Mouse (Mus musculus): ENCODE results near the gene Rnf39. TPM values are rescaled to one million over a fixed set of nuclear protein-coding genes. Genes with fewer than 3 reads are reported as not detected.
A peak's percentile ranks its signal among the peaks of the same experiment; 100 is the strongest.
"Not testable (repeated sequence)": the region's sequence is repeated elsewhere in the genome, so short reads cannot be mapped to it uniquely, and the experiment has no call there.

Rnf39 gene
- polyA plus RNA-seq, 1 experiment from 2014 or later = not detected

DNA sequence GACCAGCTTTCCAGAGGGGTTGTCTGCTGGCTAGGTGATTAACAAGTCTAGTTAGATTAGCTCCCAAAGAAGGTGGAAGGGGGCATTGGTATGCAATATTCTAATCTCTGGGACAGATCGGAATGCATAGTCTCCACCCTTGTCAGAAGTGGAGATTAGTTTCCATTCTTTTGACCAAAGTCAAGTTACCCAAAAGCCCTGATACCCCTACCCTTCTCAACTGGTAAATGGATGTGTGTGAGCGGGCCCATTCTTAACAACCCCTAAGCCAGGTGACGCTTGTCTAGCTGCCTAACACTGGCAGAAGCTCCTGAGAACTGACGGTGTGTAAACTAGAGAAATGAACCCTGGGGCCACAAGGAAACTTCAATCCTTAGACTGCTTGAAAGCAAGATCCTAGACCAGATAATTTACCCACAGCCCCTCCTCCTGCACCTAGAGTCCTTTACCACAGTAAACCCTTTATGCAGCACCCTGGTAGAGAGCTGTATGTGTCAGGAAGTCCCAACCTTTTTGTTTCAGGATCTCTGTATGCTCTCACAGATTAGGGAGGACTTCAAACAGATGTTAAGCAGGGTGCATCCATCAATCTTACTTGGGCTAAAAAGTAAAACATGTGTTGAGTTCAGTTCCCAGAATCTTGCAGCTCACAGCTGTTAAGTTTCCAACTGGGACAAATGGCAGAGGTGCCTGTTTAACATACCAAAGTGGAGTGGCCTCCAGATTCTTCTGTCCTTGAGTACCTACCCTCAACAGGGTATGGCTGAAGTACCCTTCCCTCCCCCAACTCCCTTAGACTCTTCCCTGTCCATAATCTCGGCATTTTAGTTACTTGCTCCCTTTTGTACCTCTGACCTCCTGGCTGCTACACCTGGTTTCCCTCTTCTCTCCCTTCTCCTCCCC lies 39.8 kb downstream of the Rnf39 start:
- ATAC-seq (ENCODE audit: insufficient number of reproducible peaks, low FRiP score) = no peak
- WGBS = 29% methylated on average over 5 of the region's 5 CpGs
- H3K27ac ChIP-seq (ENCODE audit: poor library complexity, severe bottlenecking) = no peak overlapping the region
- peaks cover 18% of the 10 kb centered on the region; the same call in 1 of the 2 replicates for H3K4me1 ChIP-seq (replicated peaks)
- H3K9me3 ChIP-seq (replicated peaks) = no peaks in the 10 kb centered on the region
- H3K4me2 ChIP-seq = no peak overlapping the region
- no peak overlapping the region for H3K4me3 ChIP-seq
- H3K9ac ChIP-seq = no peak overlapping the region
- H3K27me3 ChIP-seq (replicated peaks) = peaks cover 19% of the 10 kb centered on the region
- H3K36me3 ChIP-seq = no peaks in the 10 kb centered on the region

GRCm38 (mm10) chr17:36988475-36988874 lies 45.8 kb downstream of the Rnf39 start:
- peak overlapping the region; percentile 64 for H3K4me2 ChIP-seq
- peak overlapping the region; percentile 33 for H3K4me3 ChIP-seq
- H3K36me3 ChIP-seq = no peaks in the 10 kb centered on the region
- ATAC-seq (ENCODE audit: insufficient number of reproducible peaks, low FRiP score) = no peak
- H3K27ac ChIP-seq (ENCODE audit: poor library complexity, severe bottlenecking) = no peak overlapping the region
- H3K4me1 ChIP-seq (replicated peaks) = peaks cover 4% of the 10 kb centered on the region; the same call in 1 of the 2 replicates
- H3K27me3 ChIP-seq (replicated peaks) = peaks cover 32% of the 10 kb centered on the region
- no peaks in the 10 kb centered on the region for H3K9me3 ChIP-seq (replicated peaks)
- 6% methylated on average over 24 of the region's 24 CpGs for WGBS
- H3K9ac ChIP-seq = no peak overlapping the region

- peaks cover 4% of the 10 kb centered on the region; the same call in 1 of the 2 replicates for H3K4me1 ChIP-seq (replicated peaks)
- peak within 1 kb of the TSS; percentile 64 for H3K4me2 ChIP-seq
- peaks cover 32% of the 10 kb centered on the region for H3K27me3 ChIP-seq (replicated peaks)
- peak within 1 kb of the TSS; percentile 33 for H3K4me3 ChIP-seq
- no peak within 1 kb of the TSS for H3K9ac ChIP-seq
- no peaks in the 10 kb centered on the region for H3K9me3 ChIP-seq (replicated peaks)
- no peak within 1 kb of the TSS for H3K27ac ChIP-seq (ENCODE audit: poor library complexity, severe bottlenecking)
- no peak for ATAC-seq (ENCODE audit: insufficient number of reproducible peaks, low FRiP score)
- H3K36me3 ChIP-seq = no peaks in the 10 kb centered on the region
- 23% methylated on average over 5 of the region's 5 CpGs for WGBS
Measured at GRCm38 (mm10) chr17:36989437-36989836, 46.7 kb downstream of the Rnf39 start, which contains the start of gene H2-M5. TSS of gene H2-M5 (minus strand) at chr17:36989537.

- not testable (repeated sequence) for H3K36me3 ChIP-seq; ATAC-seq (ENCODE audit: insufficient number of reproducible peaks, low FRiP score); H3K9ac ChIP-seq; H3K27ac ChIP-seq (ENCODE audit: poor library complexity, severe bottlenecking); H3K4me2 ChIP-seq; H3K4me3 ChIP-seq; H3K9me3 ChIP-seq (replicated peaks); H3K4me1 ChIP-seq (replicated peaks)
- WGBS = 90% methylated on average over 6 of the region's 6 CpGs
- H3K27me3 ChIP-seq (replicated peaks) = peaks cover 32% of the 10 kb centered on the region
Measured at GRCm38 (mm10) chr17:36990630-36991029, 47.9 kb downstream of the Rnf39 start.

- H3K9me3 ChIP-seq (replicated peaks) = no peaks in the 10 kb centered on the region
- H3K36me3 ChIP-seq = no peaks in the 10 kb centered on the region
- no peak overlapping the region for H3K4me3 ChIP-seq
- peaks cover 23% of the 10 kb centered on the region for H3K27me3 ChIP-seq (replicated peaks)
- no peak overlapping the region for H3K4me2 ChIP-seq
- H3K27ac ChIP-seq (ENCODE audit: poor library complexity, severe bottlenecking) = no peak overlapping the region
- H3K9ac ChIP-seq = no peak overlapping the region
- 58% methylated on average over 3 of the region's 3 CpGs for WGBS
- no peak for ATAC-seq (ENCODE audit: insufficient number of reproducible peaks, low FRiP score)
- peaks cover 4% of the 10 kb centered on the region; the same call in 1 of the 2 replicates for H3K4me1 ChIP-seq (replicated peaks)
Measured at GRCm38 (mm10) chr17:36992336-36993104, 49.8 kb downstream of the Rnf39 start.

DNA sequence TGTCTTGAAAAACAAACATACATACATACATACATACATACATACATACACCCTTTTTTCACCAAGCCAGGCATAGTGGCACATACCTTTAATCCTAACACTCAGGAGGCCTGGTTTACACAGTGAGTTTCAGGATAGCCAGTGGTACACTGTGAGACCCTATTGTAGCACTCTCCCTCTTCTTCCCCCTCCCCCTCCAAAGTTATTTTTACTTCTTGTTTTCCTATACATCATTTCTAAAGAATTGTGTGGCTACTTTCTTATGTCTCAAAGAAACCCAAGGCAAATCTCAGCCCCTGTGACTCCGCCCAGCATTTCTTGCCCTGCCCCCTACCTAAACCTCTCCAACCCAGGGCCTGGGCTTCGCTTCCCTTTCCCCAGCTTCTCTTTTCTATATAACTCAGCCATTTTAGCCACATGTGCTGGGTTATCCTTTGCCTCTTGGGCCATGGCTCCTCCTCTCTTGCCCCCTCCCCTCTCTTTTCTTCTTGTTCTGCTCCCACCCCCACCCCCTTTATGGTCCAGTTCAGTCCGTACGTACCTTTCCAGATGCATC lies 51.1 kb downstream of the Rnf39 start:
- Histone ChIP-seq H3K27ac (ENCODE audit: poor library complexity, severe bottlenecking) (no peak overlapping the region), H3K9me3 (replicated peaks) (no peaks in the 10 kb centered on the region), H3K27me3 (replicated peaks) (peaks cover 10% of the 10 kb centered on the region), H3K4me1 (replicated peaks) (no peaks in the 10 kb centered on the region), H3K36me3 (no peaks in the 10 kb centered on the region), H3K4me2 (no peak overlapping the region), H3K9ac (no peak overlapping the region), H3K4me3 (no peak overlapping the region)
- WGBS = 87% methylated on average over 4 of the region's 4 CpGs
- no peak for ATAC-seq (ENCODE audit: insufficient number of reproducible peaks, low FRiP score)

GRCm38 (mm10) chr17:36994528-36994927 lies 51.8 kb downstream of the Rnf39 start:
- Histone ChIP-seq H3K4me2 (no peak overlapping the region), H3K27ac (ENCODE audit: poor library complexity, severe bottlenecking) (no peak overlapping the region), H3K4me1 (replicated peaks) (no peaks in the 10 kb centered on the region), H3K9ac (no peak overlapping the region), H3K4me3 (no peak overlapping the region), H3K36me3 (no peaks in the 10 kb centered on the region), H3K9me3 (replicated peaks) (no peaks in the 10 kb centered on the region), H3K27me3 (replicated peaks) (peaks cover 3% of the 10 kb centered on the region)
- ATAC-seq (ENCODE audit: insufficient number of reproducible peaks, low FRiP score) = no peak
- WGBS = 74% methylated on average over 2 of the region's 2 CpGs

DNA sequence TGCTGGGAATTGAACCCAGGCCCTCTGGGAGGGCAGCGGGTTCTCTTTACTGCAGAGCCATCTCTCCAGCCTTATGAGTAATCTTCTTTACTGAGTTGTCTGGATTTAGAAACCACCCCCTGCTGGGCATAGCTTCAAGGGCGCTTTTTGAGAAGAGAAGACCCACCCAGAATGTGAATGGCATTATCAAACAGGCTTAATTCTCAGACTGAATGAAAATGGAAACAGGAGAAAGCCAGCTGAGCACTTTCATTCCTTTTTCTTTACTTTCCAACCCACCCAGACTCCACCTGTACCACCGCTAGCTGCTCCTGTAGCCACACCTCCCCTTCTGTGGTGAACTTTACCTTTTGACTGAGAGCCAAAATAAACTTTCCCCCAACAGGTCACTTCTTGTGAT lies 52.7 kb downstream of the Rnf39 start:
- no peak for ATAC-seq (ENCODE audit: insufficient number of reproducible peaks, low FRiP score)
- Histone ChIP-seq H3K9me3 (replicated peaks) (no peaks in the 10 kb centered on the region), H3K36me3 (no peaks in the 10 kb centered on the region), H3K4me1 (replicated peaks) (no peaks in the 10 kb centered on the region), H3K9ac (no peak overlapping the region), H3K27me3 (replicated peaks) (no peaks in the 10 kb centered on the region), H3K4me3 (no peak overlapping the region), H3K27ac (ENCODE audit: poor library complexity, severe bottlenecking) (no peak overlapping the region), H3K4me2 (no peak overlapping the region)
- WGBS = 65% methylated on average over 3 of the region's 3 CpGs

DNA sequence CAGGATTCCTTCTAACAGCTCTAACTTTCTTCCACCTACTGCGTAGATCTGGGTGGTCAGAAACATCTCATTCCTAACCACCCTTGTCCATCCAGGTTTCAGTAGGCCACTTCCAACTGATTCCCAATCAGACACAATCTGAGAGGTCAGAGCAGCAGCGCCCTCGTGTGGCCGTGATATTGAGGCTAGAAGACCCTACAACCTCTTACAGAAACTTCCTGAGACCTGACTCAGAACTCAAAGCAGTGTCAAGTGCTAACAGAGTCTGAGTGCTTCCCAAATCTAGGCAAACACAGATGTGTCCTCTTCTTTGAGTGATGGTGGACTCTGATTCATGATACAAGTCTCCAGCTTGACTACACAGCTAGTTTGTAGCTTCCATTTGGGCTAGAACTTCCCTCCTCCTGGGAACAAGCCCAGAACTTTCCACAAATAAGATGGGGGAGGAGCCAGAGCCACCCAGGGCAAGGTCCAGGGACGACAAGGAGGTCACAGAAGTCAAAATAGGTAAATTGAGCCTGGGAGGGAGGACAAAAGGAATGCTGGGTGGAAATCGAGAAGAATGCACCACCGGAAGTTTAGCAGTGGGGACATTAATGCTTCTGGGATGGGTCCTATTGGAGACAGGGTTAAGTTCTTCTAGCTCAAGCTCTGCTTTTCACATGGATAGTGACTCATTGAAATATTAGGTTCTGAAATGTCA lies 54.5 kb downstream of the Rnf39 start:
- H3K9me3 ChIP-seq (replicated peaks) = no peaks in the 10 kb centered on the region
- no peak overlapping the region for H3K4me2 ChIP-seq
- H3K27me3 ChIP-seq (replicated peaks) = no peaks in the 10 kb centered on the region
- 26% methylated on average over 7 of the region's 7 CpGs for WGBS
- no peak overlapping the region for H3K27ac ChIP-seq (ENCODE audit: poor library complexity, severe bottlenecking)
- H3K9ac ChIP-seq = no peak overlapping the region
- no peak for ATAC-seq (ENCODE audit: insufficient number of reproducible peaks, low FRiP score)
- H3K36me3 ChIP-seq = no peaks in the 10 kb centered on the region
- no peak overlapping the region for H3K4me3 ChIP-seq
- 0 out of 2 replicates have a peak, but pooled peaks cover 3% of the 10 kb centered on the region for H3K4me1 ChIP-seq (replicated peaks)

Measured in heart, embryonic 12.5 days (tissue).